Mouse (Mus musculus): ENCODE results near the gene Pth.
A peak's percentile ranks its signal among the peaks of the same experiment; 100 is the strongest.

The Pth gene

DNA sequence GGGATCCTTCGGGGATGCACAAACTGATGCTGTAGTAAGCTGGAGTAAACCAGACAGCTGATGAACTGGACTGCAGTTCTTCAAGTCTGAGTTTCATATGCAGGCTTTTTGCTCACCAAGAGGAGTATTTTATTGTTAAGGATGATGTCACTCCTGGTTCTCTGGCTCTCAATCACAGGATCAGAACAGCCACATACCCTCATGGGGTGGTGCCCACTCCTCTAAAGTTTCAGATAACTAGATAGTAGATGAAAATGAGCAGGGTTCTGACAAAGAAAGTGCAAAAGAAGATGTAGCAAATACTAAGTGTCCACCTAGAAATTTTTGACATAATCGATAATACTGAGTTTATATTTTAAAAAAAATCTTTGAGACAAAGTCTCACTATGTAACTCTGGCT, at the start of gene Pth:
Pth (minus strand) TSS at position 101 of the 400 bp plus-strand sequence.
- DNase-seq (ENCODE audit: low spot score in 2 of 2) = no peak

DNA sequence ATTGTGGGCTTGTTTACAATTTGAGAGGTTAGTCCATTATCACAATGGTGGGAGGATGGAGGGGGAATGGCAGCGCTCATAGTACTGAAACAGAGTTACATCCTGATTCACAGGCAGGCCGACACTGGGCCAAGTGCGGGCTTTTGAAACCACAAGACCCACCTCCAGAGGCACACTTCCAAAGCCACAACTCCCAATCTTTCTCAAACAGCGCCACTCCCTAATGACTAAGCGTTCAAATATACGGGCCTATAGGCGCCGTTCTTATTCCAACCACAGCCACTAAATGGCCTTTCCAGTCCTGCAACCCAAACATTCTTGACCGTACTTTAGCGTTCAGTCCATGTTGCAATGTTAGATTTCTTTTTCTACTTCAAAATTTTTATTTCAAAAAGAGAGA, 47.9 kb upstream of the Pth start:
- DNase-seq (ENCODE audit: low spot score in 2 of 2) = peak; percentile 53 to 55

DNA sequence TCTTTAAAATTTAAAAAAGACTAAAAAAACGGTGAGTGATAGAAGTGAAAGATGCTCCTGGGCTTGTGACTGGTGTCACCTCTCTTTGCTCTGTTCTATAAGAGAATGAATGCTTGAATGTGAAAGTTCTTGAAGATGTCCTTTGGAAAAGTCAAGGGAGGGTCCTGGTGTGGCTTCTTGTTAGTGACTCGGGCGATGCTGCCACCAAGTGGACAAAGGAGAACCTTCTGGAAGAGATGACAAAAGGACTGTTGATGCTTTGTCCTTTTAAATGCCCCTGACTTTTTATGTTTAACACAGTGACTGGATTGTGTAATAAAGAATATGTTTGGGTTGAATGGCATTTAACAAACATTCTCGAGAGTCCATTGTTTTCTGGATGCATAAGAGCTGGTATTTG, 45.9 kb upstream of the Pth start:
- peak; percentile 37 to 55 for DNase-seq (ENCODE audit: low spot score in 2 of 2)

DNA sequence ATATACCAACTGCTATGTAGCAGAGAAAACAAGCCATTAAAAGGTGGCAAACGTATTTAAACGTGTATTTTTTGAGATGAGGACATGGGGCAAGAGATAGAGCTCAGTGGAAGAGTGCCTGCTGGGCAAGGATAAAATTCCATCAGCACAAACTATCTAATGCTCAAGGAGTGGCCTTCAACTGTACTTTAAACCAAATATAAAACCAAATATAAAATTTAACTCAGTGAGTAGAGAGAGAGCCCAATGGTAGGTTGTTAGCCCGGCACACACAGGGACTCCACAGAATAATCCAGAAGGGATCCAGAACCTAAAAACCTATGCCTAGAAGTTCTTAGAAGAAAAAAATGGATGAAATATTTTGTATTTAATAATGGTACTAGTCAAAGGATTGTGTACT, 45.1 kb upstream of the Pth start:
- DNase-seq (ENCODE audit: low spot score in 2 of 2) = no peak

DNA sequence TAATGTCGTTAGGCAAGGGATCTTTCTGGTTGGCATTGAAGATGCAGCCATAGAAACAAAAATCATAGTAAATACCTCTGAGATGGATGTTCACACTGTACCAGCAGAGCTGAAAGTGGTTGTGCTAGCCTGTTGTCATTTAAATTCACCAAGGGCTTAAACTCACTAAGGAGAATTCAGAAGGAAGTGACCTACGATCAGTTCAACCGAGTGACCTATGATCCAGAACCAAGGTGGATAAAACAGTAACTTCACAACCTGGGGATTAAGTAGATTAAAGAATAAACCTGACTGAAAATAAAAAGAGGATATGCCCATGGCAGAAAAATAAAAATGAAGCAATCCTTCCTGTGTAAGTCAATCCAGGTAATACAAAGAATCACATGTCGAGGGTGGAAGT, 44.5 kb upstream of the Pth start:
- no peak for DNase-seq (ENCODE audit: low spot score in 2 of 2)

DNA sequence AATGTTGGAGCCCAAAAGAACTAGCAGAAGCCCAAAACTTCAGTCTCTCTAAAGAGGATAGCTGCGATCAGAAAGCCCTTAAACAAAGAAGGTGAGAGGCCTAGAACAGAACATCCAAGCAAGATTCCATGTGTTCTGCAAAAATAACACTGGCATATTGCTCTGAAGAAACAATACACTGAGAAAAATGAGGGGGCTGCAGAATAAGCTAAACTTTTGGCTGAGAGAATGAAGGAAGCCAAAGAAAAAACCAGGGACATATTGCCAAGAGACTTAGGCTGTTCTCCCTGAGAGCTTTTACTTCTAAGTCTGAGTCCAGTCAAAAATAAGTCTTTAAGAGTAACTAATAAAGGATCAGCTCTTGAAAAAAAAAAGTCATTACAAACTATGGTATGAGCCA, 32.4 kb upstream of the Pth start:
- no peak for DNase-seq (ENCODE audit: low spot score in 2 of 2)

DNA sequence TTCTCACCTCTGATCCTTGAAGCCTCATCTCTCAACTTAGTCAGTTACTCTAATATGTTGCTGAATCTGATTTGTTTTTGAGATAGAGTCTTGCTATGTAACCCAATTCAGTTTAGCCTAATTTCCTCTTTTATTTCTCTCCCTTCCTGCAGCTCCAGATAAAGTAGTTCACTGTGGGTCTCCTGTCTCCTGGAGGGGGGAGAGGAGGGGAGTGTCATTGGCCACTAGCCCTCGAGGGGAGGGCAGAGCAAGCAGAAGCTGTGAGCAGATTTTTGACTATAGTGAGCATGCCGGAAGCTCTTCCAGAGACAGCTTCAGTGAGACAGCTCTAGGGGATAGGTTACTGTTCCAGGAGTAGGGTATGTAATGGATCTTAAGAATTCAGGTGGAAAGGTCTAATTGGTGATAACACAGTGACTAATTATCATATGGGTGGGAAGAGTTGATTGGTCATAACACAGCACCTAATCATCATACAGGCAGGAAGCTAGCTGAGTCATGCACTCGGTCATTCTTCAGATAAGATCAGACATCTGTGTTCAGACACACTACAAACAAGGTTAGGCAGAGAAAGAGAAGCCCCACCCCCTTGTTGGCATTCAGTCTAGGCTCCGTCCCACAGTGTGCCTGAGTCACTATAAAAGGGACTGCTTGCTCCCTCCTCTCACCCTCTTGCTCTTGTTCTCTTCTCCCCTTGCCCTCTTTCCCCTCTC, 30.9 kb upstream of the Pth start:
- DNase-seq (ENCODE audit: low spot score in 2 of 2) = peak; percentile 69 to 73

DNA sequence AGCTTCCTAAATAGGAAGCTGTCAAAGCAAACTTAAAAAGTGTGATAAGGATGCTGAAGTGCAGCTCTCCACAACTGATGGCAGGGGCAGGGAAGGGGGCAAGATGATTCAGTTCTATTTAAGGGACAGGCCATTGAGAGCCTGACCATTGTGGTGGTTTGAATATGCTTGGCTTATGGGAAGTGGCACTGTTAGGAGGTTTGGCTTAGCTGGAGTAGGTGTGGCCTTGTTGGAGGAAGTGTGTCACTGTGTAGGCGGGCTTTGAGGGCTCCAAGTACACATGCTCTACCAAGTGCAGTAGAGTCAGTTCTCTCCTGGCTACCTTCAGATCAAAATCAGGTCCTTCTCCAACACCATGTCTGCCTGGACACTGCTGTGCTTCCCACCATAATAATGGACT, 28.2 kb upstream of the Pth start:
- no peak for DNase-seq (ENCODE audit: low spot score in 2 of 2)

DNA sequence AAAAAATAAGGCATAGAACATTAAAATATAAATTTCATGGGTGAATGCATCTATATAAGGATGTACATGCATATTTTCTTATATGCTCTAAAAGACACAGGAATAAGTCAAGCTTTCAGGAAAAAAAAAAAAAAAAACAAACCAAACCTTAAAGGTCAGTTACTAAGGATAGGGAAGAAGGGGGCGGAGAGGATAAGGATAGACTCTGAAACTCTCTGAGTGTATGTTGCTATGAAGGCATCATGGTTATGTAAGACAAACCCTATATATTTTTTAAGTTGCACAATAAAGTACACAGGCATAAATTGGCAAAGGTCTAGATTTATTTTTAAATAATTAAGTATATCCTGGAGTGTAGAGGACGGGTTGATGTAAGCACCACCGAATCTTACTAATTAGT, 26.9 kb upstream of the Pth start:
- DNase-seq (ENCODE audit: low spot score in 2 of 2) = no peak

DNA sequence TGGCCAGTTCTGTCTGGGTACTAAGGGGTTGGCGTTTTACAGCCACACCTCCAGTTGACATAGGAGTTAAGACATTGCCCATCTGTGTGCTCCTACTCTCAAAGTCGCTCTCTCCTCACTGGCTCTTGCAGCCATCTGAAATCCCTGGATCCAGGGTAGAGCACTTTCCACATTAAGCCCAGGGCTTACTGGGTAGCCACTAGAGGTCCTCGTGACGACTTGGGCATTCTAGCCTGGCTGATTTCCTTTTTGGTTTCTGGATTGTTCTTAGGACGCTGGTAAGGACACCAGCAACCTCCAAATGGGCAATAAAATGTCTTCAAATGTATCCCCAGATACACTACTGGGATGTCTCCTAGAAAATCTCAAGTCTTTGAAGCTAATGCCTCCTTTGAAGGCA, 20.3 kb upstream of the Pth start:
- no peak for DNase-seq (ENCODE audit: low spot score in 2 of 2)

DNA sequence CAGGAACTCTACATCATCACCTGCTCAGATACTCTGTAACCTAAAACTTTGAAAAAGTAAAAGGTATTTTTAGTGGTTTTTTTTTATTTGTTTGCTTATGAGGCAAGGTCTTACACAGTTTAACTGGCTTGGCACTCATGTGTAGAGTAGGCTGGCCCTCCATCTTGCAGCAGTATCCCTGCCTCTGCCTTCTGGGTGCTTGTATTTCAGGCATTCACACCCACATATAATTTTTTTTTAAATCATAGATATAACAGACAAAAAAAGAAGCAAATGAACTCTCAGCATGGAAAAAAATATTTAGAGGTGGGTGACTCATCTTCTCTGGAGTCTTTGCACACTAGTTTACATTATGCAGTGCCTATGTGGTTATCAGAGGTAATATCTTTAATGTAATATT, 9.7 kb upstream of the Pth start:
- DNase-seq (ENCODE audit: low spot score in 2 of 2) = no peak

DNA sequence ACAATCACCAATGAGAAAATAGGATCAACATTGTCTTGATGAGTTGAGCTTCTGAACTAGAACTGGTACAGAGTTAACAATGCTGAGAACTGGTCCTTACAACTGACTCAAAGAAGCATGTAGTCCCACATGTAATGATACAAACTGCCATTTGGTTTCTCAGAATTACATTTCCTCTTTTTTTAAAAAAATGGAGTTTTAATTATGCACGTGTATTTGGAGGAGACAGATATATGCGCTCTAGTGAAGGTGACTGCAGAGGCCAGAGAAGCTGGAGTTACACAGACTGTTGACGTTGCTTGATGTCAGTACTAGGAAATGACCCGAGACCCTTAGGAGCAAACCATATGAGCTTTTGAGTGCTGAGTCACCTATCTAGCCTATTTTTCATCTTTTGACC, 8.3 kb upstream of the Pth start:
- no peak for DNase-seq (ENCODE audit: low spot score in 2 of 2)

DNA sequence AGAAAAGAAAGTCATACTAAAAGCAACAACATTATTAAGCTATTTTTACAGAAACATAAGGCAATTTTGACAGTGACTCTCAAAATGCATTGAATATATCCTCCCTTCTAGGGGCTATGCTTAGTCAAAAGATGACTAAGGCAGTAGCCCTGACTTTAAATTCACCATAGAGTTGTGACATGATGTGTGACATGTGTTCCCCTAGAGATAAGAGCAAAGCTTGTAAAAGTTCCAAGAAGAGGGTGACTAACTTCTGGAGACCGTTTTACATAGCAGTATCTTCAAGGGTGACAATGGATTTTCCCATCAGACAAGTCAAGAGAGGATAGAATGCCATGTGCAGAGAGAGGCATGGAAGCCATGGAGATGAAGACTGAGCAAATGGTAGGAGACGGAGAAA, 3.2 kb upstream of the Pth start:
- no peak for DNase-seq (ENCODE audit: low spot score in 2 of 2)

DNA sequence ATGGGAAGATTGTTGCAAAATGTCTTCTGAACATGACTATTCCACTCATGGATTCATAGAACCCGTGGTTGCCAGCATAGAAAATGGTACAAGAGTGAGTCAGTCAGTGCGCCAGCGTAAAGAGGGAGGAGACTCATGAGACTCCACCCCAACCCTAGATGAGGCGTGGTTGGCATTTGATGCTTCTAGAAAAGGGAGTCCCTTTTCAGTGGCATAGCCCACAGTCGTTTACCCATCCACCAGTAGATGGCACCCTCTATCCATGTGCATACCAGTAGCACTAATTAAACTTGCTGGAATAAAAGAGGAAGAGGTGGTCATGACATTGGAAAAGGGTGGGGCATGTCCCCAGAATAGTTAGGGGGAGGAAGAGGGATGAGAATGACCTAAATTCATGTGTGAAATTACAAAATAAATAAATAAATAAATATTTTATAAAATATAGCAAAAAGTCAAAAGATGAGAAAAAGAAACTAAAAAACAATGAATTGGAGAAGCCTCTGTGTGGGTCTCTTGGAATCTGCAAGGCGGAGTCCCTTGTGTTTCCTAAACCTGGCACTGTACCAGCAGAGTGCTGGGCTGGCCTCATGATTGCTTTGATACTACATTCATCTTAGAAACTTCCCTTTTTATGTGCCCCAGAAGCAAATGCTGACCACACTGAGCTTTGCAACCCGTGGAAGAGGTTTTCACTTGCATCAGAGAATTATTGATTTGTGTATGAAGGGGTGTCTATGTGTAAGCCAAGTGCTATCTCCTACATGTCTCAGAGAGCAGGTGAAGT, 10.3 kb downstream of the Pth start:
- DNase-seq (ENCODE audit: low spot score in 2 of 2) = peak; percentile 66 to 77

DNA sequence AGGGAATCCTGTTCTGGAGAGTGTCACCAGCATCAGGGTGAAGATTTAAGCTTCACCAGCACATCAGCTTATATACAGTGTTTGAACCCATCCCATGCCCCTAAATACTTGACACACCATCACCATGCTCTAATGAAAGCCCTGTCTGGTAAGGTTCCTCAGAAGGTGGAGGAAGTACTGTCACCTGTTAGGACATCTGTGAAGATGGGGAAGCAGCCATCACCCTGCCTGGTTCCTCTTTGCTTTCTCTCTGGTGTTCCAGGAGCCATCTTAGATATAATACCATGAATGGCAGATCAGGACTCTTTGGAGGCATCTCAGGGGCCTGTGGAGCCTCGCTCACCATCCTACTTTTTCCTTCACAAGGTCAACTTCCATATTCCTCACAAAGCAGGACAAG, 15.7 kb downstream of the Pth start:
- no peak for DNase-seq (ENCODE audit: low spot score in 2 of 2)

DNA sequence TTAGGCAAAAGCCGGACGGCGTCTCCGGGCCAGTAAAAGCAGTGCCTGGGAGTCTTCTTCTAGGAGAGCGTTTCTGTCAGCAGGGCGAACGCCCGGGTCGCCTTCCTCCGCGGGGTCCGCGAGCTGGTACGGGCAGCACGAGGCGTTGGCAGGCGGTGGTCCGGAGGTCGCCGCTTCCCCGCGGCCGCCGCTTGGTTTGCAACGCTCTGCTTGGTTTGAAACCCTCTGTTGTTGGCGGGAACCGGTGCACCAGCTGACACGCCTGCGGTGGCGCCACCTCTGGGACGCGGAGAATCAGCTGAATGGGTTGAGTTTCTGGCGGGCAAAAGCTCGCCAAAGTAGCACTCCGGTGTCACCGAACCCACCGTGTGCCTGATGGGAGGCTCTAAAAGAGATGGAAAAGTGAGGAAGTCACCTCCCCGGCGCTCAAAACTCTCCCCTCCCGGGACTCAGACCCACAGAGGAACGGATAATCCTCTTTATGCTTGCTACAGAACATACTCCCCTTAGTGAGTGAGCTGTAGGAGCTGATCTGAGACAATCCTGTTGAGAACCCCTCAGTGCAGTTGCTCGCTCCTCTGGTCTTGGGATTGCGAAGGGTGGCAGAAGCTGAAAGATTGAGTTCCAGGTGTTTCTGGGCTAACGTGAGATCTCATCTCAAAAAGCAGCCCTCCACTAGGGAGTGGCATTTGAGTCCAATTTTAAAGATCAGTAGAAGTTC, 18.6 kb downstream of the Pth start:
- DNase-seq (ENCODE audit: low spot score in 2 of 2) = peak; percentile 76 to 77

DNA sequence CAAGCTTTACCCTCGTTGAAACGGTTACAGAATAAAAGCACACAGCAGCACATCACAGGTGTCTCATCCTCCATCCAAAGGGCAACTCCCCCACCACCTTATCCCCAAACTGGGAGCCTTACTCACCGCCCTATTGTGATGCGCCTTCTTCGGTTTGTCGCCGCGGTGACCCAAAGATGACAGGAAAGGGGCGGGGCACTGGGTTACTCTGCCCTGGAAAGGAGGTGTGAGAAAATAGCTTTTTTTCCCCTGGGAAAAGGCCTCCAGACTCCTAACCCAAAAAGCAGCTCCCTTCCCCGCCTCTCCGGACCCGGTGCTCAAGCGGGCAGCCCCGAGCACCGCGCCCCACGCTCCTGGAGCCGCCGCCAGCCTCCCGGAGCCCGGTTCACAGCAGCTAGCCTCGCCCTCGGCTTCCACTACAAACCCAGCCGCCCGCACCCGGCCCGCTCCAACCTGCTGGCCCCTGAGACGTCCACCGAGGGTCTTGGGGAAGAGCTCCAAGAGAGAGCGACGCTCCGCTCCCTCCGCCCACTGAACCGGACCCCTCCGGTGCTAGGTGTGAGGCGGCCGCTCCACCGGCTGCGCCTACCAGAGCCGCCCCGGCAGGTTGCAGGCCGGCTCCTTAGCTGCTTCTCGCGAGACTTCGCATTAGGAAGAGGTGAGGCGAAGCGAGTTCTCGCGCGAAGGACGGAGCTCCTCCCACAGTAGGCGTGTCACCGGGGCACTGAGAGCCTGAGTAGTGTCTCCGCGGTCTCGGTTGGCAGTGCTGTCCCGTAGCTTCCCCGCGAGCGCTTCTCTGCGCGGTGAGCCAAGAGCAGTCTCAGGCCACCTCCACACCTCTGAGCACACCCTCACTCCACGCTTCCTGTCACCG, 19.4 kb downstream of the Pth start, which contains the start of gene Btbd10:
Btbd10 (minus strand) TSS at position 647 of the 874 bp plus-strand sequence.
- DNase-seq (ENCODE audit: low spot score in 2 of 2) = peak; percentile 97

DNA sequence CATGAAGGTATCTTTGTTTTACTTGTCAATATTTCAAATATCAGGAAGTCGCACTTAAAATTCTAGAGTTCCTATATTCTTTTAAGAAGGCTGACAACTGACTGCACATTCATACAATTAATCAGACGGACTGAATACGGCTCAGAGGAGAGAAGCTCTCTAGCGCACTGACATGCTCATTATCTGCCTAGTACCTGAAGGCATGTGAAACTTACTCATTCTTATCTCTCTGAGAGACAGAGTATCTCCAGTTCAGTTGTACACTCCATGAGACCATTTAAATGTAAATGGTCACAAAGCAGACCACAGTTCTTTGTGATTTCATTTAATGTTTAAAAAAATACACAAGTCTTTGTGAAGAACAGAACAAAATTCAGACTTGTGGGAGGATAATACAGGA, 20.9 kb downstream of the Pth start:
- DNase-seq (ENCODE audit: low spot score in 2 of 2) = no peak

DNA sequence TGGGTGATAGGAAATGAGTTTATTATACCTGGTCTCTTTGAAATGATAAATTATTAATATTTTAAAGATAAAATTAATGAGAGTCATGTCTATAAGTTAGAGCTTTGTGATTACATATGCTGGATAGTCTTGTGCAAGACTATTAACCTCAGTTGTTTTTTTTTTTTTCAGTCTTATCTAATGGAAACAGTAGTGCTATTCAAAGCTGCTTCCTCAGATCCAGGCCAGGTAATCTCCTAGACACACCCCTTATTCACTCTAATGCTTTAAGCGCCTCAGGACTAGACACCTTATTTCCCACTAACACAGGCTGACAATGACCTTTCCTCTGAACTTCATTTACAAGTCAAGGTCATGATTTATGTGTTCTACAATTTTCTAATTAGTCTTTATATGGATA, 39.3 kb downstream of the Pth start:
- no peak for DNase-seq (ENCODE audit: low spot score in 2 of 2)

DNA sequence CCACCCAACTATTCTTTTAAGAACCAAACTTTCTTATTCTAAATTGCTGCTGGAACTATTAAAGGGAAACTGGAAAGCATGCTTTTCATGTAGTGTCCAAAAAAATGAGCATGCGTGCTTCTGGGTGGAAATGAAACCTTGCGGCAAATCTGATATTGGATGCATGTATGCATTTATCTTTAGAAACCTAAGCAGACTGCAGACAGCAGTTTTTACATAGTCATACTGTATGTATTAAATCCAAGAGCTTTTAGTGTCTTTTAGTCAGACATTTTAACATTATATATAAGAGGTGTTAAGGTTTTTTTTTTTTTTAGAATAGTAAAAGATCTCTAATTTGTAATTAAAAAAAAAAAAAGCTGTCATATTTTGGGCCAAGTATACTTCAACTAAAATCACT, 40.7 kb downstream of the Pth start:
- no peak for DNase-seq (ENCODE audit: low spot score in 2 of 2)

DNA sequence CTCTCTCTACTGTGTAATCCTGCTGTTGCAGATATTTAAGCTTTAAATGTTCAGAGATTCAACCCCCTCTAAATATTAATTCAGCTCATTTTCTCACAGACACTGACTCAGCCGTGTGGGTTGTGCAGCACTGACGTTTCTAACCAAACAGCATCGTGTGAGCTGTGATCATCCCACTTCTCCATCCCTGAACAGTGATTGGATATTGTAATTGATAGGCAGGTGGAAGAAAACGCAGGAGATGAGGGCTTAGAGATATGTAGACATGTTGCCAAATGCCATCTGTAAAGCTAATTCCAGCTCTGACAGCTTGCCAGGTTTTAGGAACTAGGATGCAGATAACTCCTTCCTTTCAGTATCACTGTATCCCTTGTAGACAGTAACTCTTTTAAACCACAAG, 41.1 kb downstream of the Pth start:
- no peak for DNase-seq (ENCODE audit: low spot score in 2 of 2)

Data from urinary bladder, postnatal 36 days (tissue).